Mouse (Mus musculus) neural tube, embryonic 11.5 days (tissue): ENCODE measurements around the gene Fam49a. TPM values are rescaled to one million over a fixed set of nuclear protein-coding genes. Genes with fewer than 3 reads are reported as not detected.

Experiments
- ATAC-seq: fragments of 200-750 bp; cut with Nextera tagmentation; 2 replicates; pipeline ENCODE4 v1.8.0; 2017; ENCODE audit warnings: moderate number of reproducible peaks, mild to moderate bottlenecking, moderate TSS enrichment, moderate library complexity; ENCODE audit not compliant: insufficient read depth, low FRiP score, low TSS enrichment
- DNase-seq: peaks from one replicate; pipeline ENCODE4 v3.0.0-alpha.2; 2015; ENCODE audit warnings: low spot score
- H3K27ac ChIP-seq: fragments of 300-500 bp; sonication (generic); 2 replicates; pipeline ENCODE4 v1.5.1; 2014; ENCODE audit warnings: low read depth, mild to moderate bottlenecking, low read length
- H3K27me3 ChIP-seq: fragments of 300-500 bp; sonication (generic); 2 replicates; pipeline ENCODE4 v1.6.1; 2014; ENCODE audit warnings: mild to moderate bottlenecking, low read length, mixed read lengths; ENCODE audit not compliant: control insufficient read depth, insufficient read depth
- H3K36me3 ChIP-seq: fragments of 300-500 bp; sonication (generic); 2 replicates; pipeline ENCODE4 v1.6.1; 2014; ENCODE audit warnings: mild to moderate bottlenecking, low read length, moderate library complexity, mixed read lengths; ENCODE audit not compliant: control insufficient read depth, insufficient read depth
- H3K4me1 ChIP-seq: fragments of 300-500 bp; sonication (generic); 2 replicates; pipeline ENCODE4 v1.6.1; 2014; ENCODE audit warnings: low read length, mixed read lengths; ENCODE audit not compliant: control insufficient read depth, insufficient read depth
- H3K4me2 ChIP-seq: fragments of 300-500 bp; sonication (generic); 2 replicates; pipeline ENCODE4 v1.6.1; 2014; ENCODE audit warnings: low read depth, mild to moderate bottlenecking, moderate library complexity
- H3K4me3 ChIP-seq: fragments of 300-500 bp; sonication (generic); 2 replicates; pipeline ENCODE4 v1.5.1; 2014; ENCODE audit warnings: low read depth, low read length
- H3K9ac ChIP-seq: fragments of 300-500 bp; sonication (generic); 2 replicates; pipeline ENCODE4 v1.6.1; 2014; ENCODE audit warnings: mild to moderate bottlenecking, low read length
- H3K9me3 ChIP-seq: fragments of 300-500 bp; sonication (generic); 2 replicates; pipeline ENCODE4 v1.6.1; 2016; ENCODE audit warnings: low read length; ENCODE audit not compliant: control insufficient read depth
- WGBS: fragments of 180-500 bp; shearing (Covaris S2); extraction: QIAGEN DNeasy Blood & Tissue Kit; methylation state at CpG from one replicate; pipeline ENCODE4 v1.1.7; 2014; 5-methylcytosine and 5-hydroxymethylcytosine counted together
- polyA plus RNA-seq: library from polyadenylated mRNA; unstranded; fragments of >200 nt; fragmentation: Nextera tagmentation; extraction: Ambion mirVana; gene quantifications from 2 replicates; pipeline ENCODE4 v1.2.1, GENCODE M21; 2014

The Fam49a gene
- polyA plus RNA-seq, 1 experiment from 2014 or later = 34.4 TPM

DNA sequence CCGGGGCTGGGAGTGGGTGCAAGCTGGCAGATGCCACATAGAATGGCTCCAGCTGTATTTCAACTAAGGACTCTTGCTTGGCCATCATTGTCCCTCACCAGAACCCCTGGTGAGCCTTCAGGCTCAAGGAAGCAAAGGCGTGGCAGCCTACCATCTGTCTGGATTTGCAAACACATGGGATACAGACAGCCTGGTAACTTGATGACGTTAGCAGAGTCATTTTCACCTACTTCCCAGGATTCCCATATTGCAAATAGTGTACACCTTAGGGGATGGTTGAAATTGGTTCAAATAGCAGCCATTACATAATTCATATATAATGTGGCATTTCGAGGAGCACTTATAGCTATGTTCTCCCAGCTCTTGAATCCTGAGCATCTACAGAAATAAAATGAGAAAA lies 52.0 kb downstream of the Fam49a start:
- H3K27me3 ChIP-seq = no peaks in the 10 kb centered on the region
- H3K36me3 ChIP-seq = no peaks in the 10 kb centered on the region
- H3K4me3 ChIP-seq = no peak overlapping the region
- no peak overlapping the region for H3K9ac ChIP-seq
- no peak overlapping the region for H3K27ac ChIP-seq
- no peak for DNase-seq
- H3K4me1 ChIP-seq = peaks cover 14% of the 10 kb centered on the region
- H3K4me2 ChIP-seq = no peak overlapping the region
- no peaks in the 10 kb centered on the region for H3K9me3 ChIP-seq
- 77% methylated on average over 4 of the region's 4 CpGs for WGBS
- ATAC-seq = no peak

DNA sequence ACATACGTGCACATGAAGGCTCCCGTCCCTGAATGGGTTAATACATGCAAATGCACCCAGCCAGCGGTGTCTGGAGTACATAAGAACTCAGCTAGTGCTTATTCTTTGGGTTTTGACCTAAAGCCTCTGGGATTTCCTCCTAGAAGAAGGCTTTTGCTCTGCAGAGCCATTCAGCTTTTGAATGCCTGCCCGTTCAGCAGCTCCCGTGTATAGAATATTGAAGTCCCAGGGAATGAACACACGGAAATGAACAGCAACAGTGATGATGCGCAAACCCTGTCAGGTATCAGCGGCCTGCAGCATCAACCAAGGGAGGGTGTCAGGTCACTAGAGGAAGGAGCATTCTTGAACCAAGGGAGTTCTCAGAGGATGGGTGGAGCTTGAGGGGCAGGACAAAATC lies 52.4 kb downstream of the Fam49a start:
- H3K9me3 ChIP-seq = no peaks in the 10 kb centered on the region
- 67% methylated on average over 8 of the region's 8 CpGs for WGBS

DNA sequence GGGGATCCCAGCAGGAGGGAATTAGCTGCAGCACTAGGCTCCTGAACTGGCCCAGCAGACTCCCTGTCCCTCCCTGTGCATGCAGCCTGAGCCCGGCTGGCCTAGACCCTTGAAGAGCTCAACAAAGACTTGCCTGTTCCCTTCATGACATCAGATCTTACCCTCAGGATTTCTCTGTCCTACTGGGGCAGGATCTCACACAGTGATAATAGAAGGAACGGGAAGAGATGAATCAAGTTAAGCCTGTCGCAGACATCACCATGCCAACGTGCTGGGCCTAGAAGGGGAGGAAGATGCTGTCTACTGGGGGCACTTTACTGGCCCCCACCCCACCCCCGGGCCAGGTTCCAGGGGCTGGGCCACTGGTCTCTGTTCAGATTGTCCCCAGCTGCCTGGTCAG lies 53.1 kb downstream of the Fam49a start:
- peak; percentile 74 for ATAC-seq
- peak; percentile 64 for DNase-seq
- Histone ChIP-seq H3K9ac (no peak overlapping the region), H3K4me3 (no peak overlapping the region), H3K36me3 (no peaks in the 10 kb centered on the region), H3K4me2 (no peak overlapping the region), H3K4me1 (peaks cover 14% of the 10 kb centered on the region), H3K27ac (peak overlapping the region; percentile 58), H3K9me3 (no peaks in the 10 kb centered on the region), H3K27me3 (no peaks in the 10 kb centered on the region)
- WGBS = 26% methylated on average over 5 of the region's 5 CpGs

More for the DNA sequence above, 52.4 kb downstream of the Fam49a start:
- H3K9ac ChIP-seq = no peak overlapping the region
- H3K27me3 ChIP-seq = no peaks in the 10 kb centered on the region
- H3K4me3 ChIP-seq = no peak overlapping the region
- no peak for DNase-seq
- peaks cover 14% of the 10 kb centered on the region for H3K4me1 ChIP-seq
- H3K27ac ChIP-seq = 0 out of 2 replicates have a peak overlapping the region, but pooled peaks have one; percentile 14
- 0 out of 2 replicates have a peak, but pooled peaks have one; percentile 36 for ATAC-seq
- no peaks in the 10 kb centered on the region for H3K36me3 ChIP-seq
- H3K4me2 ChIP-seq = no peak overlapping the region

DNA sequence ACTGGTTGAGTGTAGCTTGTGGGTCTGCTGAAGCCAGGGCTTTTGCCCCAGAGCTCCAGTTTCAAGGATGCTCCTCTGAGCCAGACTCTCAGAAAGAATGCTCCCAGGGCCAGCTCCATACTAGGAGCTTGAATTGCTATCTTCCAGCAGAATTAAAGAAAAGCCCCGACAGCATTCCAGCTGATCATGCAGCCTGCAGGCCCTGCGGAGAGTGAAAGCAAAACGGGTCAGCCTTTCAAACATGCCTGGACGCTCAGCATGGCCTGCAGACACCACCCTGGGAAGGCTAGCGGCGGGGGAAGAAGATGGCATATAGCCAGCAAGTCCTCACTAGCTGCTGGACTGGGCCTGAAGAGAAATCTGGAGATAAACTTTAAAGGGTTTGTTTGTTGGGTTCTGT lies 55.0 kb downstream of the Fam49a start:
- Histone ChIP-seq H3K4me3 (no peak overlapping the region), H3K36me3 (no peaks in the 10 kb centered on the region), H3K27me3 (no peaks in the 10 kb centered on the region), H3K27ac (0 out of 2 replicates have a peak overlapping the region, but pooled peaks have one; percentile 39), H3K9ac (no peak overlapping the region), H3K4me1 (peaks cover 14% of the 10 kb centered on the region), H3K9me3 (no peaks in the 10 kb centered on the region), H3K4me2 (no peak overlapping the region)
- 67% methylated on average over 6 of the region's 6 CpGs for whole genome bisulfite sequencing
- DNase-seq (no peak), ATAC-seq (no peak)

DNA sequence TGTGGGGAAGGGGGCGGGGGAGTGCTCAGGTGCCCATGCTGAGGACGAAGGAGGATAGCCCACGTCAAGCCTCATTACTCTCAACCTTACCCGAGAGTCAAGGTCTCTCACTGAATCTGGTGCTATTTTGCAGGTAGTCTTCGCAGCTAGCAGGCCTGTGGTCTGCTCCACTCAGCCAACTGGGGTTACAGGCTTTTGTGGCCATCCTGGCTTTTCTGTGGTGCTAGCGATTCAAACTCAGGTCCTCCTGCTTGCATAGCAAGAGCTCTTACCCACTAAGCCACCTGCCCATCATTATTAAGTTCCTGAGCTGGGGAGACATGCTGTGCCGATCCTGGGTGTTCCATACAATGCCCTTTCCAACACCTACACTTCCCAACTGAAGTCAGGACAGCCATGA lies 55.7 kb downstream of the Fam49a start:
- H3K4me3 ChIP-seq = no peak overlapping the region
- ATAC-seq (no peak), DNase-seq (no peak)
- H3K4me1 ChIP-seq = peaks cover 14% of the 10 kb centered on the region
- no peaks in the 10 kb centered on the region for H3K9me3 ChIP-seq
- no peaks in the 10 kb centered on the region for H3K36me3 ChIP-seq
- H3K4me2 ChIP-seq = no peak overlapping the region
- whole genome bisulfite sequencing = 85% methylated on average over 7 of the region's 7 CpGs
- H3K27me3 ChIP-seq = no peaks in the 10 kb centered on the region
- no peak overlapping the region for H3K9ac ChIP-seq
- no peak overlapping the region for H3K27ac ChIP-seq

DNA sequence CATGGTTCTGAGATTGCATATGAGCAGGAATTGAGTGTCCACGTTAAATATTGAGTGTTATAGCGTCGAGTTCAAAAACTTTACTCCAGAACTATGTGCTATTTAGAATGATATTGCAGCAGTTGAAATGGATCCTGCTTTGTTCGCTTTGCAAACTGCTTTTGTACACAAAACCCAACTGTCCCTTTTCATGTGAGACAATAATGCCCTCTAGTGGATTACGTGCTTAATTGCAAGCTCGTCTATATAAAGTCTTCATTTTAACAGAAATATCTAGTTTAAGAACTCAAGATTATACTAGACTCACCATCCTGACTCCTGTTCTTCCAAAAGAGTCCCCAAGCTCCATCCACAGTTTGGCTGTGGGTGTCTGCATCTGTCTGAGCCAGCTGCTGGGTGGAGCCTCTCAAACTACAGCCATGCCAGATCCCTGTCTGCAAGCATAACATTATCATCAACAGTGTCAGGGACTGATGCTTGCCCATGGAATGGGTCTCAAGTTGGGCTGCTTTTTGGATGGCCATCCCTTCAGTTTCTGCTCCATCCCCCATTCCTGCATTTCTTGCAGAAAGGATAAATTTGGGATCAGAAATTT lies 56.3 kb downstream of the Fam49a start:
- H3K4me2 ChIP-seq = no peak overlapping the region
- H3K36me3 ChIP-seq = no peaks in the 10 kb centered on the region
- no peak overlapping the region for H3K9ac ChIP-seq
- H3K27ac ChIP-seq = no peak overlapping the region
- H3K9me3 ChIP-seq = no peaks in the 10 kb centered on the region
- H3K4me3 ChIP-seq = no peak overlapping the region
- 12% methylated on average over 6 of the region's 6 CpGs for WGBS
- DNase-seq (no peak), ATAC-seq (no peak)
- H3K27me3 ChIP-seq = no peaks in the 10 kb centered on the region
- H3K4me1 ChIP-seq = peaks cover 14% of the 10 kb centered on the region

DNA sequence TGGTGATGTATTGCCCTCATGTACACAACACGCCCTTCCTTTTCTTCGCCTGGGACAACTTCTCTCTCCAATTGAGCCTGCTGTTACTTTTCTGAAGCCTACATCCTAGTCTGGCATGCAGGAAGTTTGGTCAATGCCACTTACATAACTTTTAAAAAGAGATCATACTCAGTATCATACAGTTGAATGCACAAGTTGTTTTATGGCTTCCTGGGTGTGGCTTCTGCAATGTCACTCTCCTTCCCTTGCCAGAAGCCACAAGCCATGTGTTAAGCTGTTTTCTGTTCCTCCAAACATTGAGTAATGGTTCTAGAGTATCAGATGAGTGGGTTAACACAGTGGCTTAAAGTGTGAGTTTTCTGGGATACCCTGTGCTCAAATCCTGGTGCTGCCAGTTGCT lies 58.8 kb downstream of the Fam49a start:
- 88% methylated on average over 2 of the region's 2 CpGs for WGBS
- ATAC-seq (no peak), DNase-seq (no peak)
- no peak overlapping the region for H3K27ac ChIP-seq
- H3K27me3 ChIP-seq = no peaks in the 10 kb centered on the region
- peaks cover 3% of the 10 kb centered on the region; the same call in 1 of the 2 replicates for H3K4me1 ChIP-seq
- H3K4me2 ChIP-seq = no peak overlapping the region
- no peak overlapping the region for H3K9ac ChIP-seq
- no peaks in the 10 kb centered on the region for H3K36me3 ChIP-seq
- H3K9me3 ChIP-seq = no peaks in the 10 kb centered on the region
- no peak overlapping the region for H3K4me3 ChIP-seq

DNA sequence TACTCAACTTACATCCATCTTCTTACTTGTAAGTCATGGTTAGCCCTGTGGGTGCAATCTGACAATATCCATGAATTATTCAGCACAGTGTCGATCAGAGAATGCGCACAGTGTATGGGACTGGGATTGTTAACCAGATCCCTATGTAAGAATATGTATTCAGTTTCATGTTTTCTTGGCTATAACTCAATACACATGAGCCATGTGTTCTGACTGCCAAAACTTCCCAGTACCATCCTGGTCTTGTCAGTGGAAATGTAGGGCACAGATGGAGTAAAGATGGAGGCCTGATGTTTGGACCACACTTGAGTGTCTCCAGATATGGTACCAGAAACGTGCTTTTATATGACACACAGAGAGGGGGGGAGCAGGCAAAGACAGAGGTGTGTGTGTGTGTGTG lies 59.2 kb downstream of the Fam49a start:
- Histone ChIP-seq H3K27me3 (no peaks in the 10 kb centered on the region), H3K9me3 (no peaks in the 10 kb centered on the region), H3K27ac (no peak overlapping the region), H3K36me3 (no peaks in the 10 kb centered on the region), H3K4me3 (no peak overlapping the region), H3K4me1 (no peaks in the 10 kb centered on the region), H3K4me2 (no peak overlapping the region), H3K9ac (no peak overlapping the region)
- 83% methylated on average over 3 of the region's 3 CpGs for WGBS
- DNase-seq = no peak
- no peak for ATAC-seq

DNA sequence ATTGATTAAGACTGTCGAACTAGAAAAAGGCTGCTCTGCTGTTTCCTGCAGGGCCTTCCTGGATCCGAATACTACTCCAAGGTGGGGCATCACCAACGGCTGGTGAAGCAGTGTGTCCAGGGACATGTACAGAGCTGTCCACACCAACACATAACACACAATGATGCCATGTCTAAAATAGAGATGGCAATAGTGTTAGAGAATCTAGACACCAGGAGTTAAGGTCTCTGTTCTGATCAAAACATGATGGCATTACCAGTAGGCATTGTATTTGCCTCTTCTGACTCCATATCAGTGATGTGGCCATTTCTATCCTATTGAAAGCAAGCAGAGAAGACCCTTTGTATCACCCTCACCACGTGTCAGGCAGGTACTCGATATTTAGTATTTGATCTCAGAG lies 61.1 kb downstream of the Fam49a start:
- WGBS = 82% methylated on average over 5 of the region's 5 CpGs
- H3K27ac ChIP-seq = no peak overlapping the region
- H3K9me3 ChIP-seq = no peaks in the 10 kb centered on the region

More for the DNA sequence above, 61.1 kb downstream of the Fam49a start:
- no peak for ATAC-seq
- H3K36me3 ChIP-seq = no peaks in the 10 kb centered on the region
- H3K27me3 ChIP-seq = no peaks in the 10 kb centered on the region
- H3K9ac ChIP-seq = no peak overlapping the region
- H3K4me2 ChIP-seq = no peak overlapping the region
- H3K4me1 ChIP-seq = no peaks in the 10 kb centered on the region
- no peak overlapping the region for H3K4me3 ChIP-seq
- DNase-seq = no peak
